Mouse (Mus musculus): ENCODE measurements around the gene Nrg4. TPM values are rescaled to one million over a fixed set of nuclear protein-coding genes. Genes with fewer than 3 reads are reported as not detected.

Nrg4 gene
- polyA plus RNA-seq, 1 experiment = 184 TPM

DNA sequence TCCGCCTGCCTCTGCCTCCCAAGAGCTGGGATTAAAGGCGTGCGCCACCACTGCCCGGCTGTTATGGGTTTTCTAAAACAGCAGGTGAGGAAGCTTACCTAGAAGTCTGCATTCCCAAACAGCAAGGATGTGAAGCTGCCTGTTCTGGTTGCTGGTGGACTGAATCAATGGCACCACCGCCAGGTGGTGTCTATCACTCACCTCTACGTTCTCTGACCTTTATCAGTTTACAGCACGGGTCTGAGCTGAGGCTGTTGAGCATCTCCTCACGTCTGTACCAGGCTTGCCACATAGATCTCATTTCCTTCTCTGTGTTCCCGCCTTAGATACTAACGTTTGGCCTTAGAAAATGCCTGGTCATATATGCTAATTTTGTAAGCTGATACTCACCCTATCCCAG is 97.6 kb downstream of the Nrg4 start:
- Histone ChIP-seq H3K4me1 (ENCODE audit: control insufficient read depth, insufficient read depth, insufficient read length, low read length) (peaks cover 2% of the 10 kb centered on the region; the same call in 1 of the 2 replicates), H3K27ac (replicated peaks; ENCODE audit: low read depth, low read length) (peak overlapping the region; percentile 10; the same call in 1 of the 2 replicates), H3K4me3 (ENCODE audit: insufficient read depth, low read depth, low read length) (no peak overlapping the region)

DNA sequence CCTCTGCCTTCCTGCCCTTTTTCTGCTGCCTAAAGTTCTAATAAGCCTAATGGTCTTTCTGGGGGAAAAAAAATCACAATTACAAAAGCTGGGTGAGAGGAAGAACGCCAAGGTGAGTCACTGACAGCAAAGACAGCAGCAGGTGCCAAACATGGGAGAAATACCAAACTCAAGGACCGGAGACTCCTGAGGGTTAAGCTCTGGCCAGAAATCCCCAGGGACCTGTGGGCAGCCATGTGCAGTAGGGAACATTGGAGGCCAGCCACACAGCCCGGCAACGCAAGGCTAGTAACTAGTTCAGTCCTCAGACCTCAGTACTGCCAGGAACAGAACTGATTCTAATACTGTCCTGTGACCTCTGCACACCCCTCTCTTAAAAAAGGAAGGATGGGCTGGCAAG is 98.5 kb downstream of the Nrg4 start:
- H3K4me3 ChIP-seq (ENCODE audit: insufficient read depth, low read depth, low read length) = no peak overlapping the region
- H3K4me1 ChIP-seq (ENCODE audit: control insufficient read depth, insufficient read depth, insufficient read length, low read length) = peaks cover 2% of the 10 kb centered on the region; the same call in 1 of the 2 replicates
- H3K27ac ChIP-seq (replicated peaks; ENCODE audit: low read depth, low read length) = peak overlapping the region; percentile 56

DNA sequence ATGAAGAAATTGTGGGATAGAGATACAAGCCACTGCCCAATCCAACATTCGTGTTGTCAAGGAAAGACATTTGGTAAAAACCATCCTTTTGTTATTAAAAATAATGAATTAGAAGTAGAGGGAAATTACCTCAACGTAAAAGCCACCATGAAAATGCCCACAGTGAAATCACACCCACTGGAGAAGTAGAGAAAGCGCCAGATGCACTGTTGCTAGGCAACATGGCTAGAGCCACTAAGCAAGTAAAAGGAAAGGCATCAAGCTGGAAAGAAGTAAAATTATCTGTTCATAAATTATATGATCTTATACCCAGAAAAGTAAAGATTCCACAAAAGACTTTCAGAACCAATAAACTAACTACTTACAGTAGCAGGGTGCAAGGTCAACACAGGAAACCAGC is 100.4 kb downstream of the Nrg4 start:
- Histone ChIP-seq H3K4me1 (ENCODE audit: control insufficient read depth, insufficient read depth, insufficient read length, low read length) (peaks cover 2% of the 10 kb centered on the region; the same call in 1 of the 2 replicates), H3K27ac (replicated peaks; ENCODE audit: low read depth, low read length) (peak overlapping the region; percentile 81; the same call in 1 of the 2 replicates), H3K4me3 (ENCODE audit: insufficient read depth, low read depth, low read length) (no peak overlapping the region)

DNA sequence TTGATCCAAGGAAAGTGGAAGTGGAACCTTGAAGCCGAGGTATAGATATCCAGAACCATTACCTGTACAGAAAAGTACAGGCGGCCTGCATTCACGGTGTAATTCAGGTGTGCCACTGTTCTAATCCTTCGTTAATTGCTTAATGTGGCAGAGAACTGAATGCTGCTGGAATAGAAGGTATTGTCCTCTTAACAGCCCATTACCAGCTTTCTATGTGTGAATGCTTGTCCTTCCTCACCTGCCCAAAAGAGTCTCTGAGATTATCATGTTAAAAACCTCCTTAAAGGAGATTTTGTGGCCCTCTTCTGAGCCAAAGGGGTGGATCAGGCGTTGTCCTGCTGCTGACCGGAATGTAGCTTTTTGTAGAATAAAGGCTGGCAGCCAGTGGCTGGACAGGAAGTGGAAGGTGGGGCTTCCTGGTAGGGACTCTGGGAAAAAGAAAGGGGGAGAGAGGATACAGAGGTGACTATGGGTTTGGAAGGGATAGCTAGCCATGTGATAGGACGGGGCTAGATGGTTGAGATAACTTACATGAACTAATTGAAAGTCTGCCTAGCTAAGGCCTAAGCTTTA is 101.4 kb downstream of the Nrg4 start:
- no peak overlapping the region for H3K4me3 ChIP-seq (ENCODE audit: insufficient read depth, low read depth, low read length)
- peaks cover 2% of the 10 kb centered on the region; the same call in 1 of the 2 replicates for H3K4me1 ChIP-seq (ENCODE audit: control insufficient read depth, insufficient read depth, insufficient read length, low read length)
- peak overlapping the region; percentile 81 for H3K27ac ChIP-seq (replicated peaks; ENCODE audit: low read depth, low read length)

DNA sequence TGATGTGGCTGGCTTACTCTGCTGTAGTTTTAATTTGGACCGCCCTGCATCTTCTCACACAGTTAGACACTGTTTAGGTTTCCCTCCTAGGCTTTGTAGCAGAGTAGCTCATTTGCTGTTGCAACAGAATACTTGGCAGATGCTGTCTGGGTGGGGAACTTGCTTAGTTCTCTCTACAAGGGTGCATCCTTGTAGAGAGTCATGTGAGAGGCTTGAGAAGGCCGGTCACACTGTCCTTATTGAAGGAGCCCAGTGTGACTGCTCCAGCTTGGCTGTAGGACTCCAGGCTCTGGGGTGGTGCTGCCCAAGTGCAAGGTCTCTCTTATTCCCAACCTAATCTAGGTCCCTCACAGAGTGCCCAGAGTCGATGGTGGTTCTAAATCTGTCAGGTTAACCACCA is 109.3 kb downstream of the Nrg4 start:
- H3K4me1 ChIP-seq (ENCODE audit: control insufficient read depth, insufficient read depth, insufficient read length, low read length) = no peaks in the 10 kb centered on the region
- H3K27ac ChIP-seq (replicated peaks; ENCODE audit: low read depth, low read length) = no peak overlapping the region
- H3K4me3 ChIP-seq (ENCODE audit: insufficient read depth, low read depth, low read length) = no peak overlapping the region

DNA sequence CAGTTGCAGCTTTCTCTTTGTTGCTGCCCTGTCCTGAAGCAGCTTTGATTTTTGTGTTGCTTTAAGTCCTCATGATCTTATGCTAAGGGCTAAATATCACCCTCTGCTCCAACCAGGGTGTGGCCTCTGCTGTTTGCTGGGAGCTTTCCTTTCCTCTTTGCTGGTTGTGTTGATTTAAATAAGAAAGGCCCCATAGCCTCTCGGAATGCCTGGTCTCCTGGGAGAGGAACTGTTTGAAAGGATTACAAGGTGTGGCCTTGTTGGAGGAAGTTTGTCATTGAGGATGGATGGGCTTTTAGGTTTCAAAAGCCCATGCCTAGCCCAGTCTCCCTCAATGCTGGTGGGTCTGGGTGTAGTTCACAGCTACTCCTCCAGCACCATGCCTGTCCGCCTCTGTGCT is 110.6 kb downstream of the Nrg4 start:
- Histone ChIP-seq H3K4me3 (ENCODE audit: insufficient read depth, low read depth, low read length) (no peak overlapping the region), H3K4me1 (ENCODE audit: control insufficient read depth, insufficient read depth, insufficient read length, low read length) (peaks cover 4% of the 10 kb centered on the region), H3K27ac (replicated peaks; ENCODE audit: low read depth, low read length) (0 out of 2 replicates have a peak overlapping the region, but pooled peaks have one; percentile 23)

DNA sequence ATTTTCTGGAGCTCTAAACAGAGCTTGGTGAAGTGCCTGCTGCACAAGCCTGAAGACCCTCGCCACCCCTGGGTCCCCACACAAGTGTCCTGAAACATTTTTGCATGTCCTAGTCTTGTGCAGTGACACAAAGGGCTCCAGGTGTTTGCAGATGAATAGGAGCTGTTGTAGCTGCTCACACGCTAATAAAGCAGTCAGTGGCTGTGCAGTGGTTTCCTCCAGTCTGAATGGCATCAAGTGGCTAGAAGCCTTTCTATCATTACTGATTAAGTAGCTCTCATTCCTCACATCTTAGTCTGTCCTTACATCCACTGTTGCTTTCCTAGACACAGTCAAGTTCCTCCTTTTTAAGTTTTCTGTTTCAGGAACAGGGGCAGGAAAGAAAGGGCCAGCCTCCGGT is 111.0 kb downstream of the Nrg4 start:
- Histone ChIP-seq H3K27ac (replicated peaks; ENCODE audit: low read depth, low read length) (0 out of 2 replicates have a peak overlapping the region, but pooled peaks have one; percentile 23), H3K4me1 (ENCODE audit: control insufficient read depth, insufficient read depth, insufficient read length, low read length) (peaks cover 4% of the 10 kb centered on the region)

DNA sequence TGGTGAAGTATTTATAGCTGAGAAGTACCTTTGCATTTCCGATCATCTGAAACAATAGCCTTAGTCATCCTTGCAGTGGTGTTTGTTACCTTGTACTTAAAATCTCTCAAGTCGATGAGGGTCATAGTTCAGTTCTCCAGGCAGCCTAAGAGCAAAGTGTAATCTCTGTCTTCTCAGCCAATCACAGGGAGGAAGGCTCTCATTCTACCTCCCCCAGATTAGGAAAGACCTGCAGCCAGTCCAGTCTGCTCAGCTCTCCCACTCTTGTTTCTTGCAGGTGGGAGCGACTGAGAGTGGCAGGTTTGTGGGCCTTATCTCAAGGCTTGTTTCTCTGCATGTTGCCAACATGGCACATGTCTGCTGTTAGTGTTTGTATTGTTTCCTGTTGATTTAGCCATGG is 111.6 kb downstream of the Nrg4 start:
- H3K4me1 ChIP-seq (ENCODE audit: control insufficient read depth, insufficient read depth, insufficient read length, low read length) = peaks cover 4% of the 10 kb centered on the region
- no peak overlapping the region for H3K4me3 ChIP-seq (ENCODE audit: insufficient read depth, low read depth, low read length)
- no peak overlapping the region for H3K27ac ChIP-seq (replicated peaks; ENCODE audit: low read depth, low read length)

More for the DNA sequence above, 111.0 kb downstream of the Nrg4 start:
- no peak overlapping the region for H3K4me3 ChIP-seq (ENCODE audit: insufficient read depth, low read depth, low read length)

DNA sequence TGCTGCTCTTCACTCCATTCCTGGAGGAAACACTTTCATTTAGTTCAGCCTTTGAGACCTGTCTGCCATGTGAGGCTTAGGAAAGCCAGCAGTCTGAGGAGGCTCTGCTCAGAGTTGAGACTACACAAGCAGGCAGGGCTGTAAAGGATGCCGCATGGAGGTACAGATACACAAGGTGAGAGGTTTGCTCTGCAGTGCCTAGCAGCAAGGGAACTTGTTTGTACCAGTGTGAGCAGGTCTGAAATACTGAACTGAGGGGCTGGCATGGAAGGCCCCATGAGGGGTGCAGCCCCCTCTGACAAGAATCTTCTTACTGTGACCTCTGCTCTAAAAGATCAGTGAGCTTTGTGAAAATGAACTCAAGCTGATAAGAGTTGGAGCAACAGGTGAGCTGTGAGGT is 113.2 kb downstream of the Nrg4 start:
- no peak overlapping the region for H3K27ac ChIP-seq (replicated peaks; ENCODE audit: low read depth, low read length)
- H3K4me1 ChIP-seq (ENCODE audit: control insufficient read depth, insufficient read depth, insufficient read length, low read length) = peaks cover 5% of the 10 kb centered on the region

DNA sequence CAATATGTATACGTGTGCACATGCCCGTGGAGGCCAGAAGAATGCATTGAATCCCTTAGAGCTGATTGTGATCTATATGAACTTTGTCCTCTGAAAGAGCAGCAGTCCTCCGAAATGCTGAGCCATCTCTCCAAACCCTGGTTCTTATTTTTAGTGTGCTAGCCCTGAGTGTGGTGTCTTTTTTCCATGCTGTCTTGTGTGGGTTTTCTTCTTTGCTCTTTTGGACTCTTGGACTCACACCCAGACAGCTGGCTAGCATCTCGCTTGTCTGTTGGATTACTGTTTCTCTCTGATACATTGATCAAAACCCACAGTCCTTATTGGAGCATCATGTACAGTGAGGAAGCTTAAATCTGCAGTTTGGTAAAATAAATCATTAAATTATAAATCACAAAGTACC is 115.0 kb downstream of the Nrg4 start:
- no peak overlapping the region; the same call in 1 of the 2 replicates for H3K27ac ChIP-seq (replicated peaks; ENCODE audit: low read depth, low read length)
- H3K4me3 ChIP-seq (ENCODE audit: insufficient read depth, low read depth, low read length) = no peak overlapping the region
- peaks cover 9% of the 10 kb centered on the region for H3K4me1 ChIP-seq (ENCODE audit: control insufficient read depth, insufficient read depth, insufficient read length, low read length)

More for the DNA sequence above, 113.2 kb downstream of the Nrg4 start:
- no peak overlapping the region for H3K4me3 ChIP-seq (ENCODE audit: insufficient read depth, low read depth, low read length)

DNA sequence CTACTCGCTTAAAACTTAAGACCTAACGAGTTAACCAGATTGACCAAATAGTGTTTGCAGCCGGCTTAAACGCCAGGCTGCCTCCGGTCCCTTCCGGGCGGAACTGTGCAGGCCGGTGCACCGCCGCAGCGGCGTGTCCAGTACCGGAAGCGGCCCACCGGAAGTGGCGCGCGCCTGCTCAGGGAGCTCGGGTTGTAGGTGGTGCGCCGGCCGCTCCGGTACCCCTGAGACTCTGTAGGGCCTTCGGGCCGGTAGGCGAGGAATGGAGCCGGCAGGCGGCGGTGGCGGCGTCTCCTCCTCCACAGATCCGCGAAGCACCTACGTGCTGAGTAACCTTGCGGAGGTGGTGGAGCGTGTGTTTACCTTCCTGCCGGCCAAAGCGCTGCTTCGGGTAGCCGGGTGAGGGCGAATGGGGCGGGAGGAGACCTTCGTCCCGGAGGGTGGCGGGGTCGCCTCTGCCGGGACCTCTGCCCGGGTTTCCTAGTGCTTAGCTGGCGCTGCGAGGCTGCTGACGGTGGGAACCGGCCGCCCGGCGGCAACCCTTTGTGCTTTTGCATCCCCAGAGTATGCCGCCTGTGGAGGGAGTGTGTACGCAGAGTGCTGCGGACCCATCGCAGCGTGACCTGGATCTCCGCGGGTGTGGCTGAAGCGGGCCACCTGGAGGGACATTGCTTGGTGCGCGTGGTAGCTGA is 117.7 kb downstream of the Nrg4 start, which contains the start of gene Fbxo22:
Fbxo22 (plus strand) TSS at position 136 of the 692 bp plus-strand sequence.
- Histone ChIP-seq H3K4me1 (ENCODE audit: control insufficient read depth, insufficient read depth, insufficient read length, low read length) (peaks cover 9% of the 10 kb centered on the region), H3K27ac (replicated peaks; ENCODE audit: low read depth, low read length) (peak within 1 kb of the TSS; percentile 84), H3K4me3 (ENCODE audit: insufficient read depth, low read depth, low read length) (peak within 1 kb of the TSS; percentile 78)

DNA sequence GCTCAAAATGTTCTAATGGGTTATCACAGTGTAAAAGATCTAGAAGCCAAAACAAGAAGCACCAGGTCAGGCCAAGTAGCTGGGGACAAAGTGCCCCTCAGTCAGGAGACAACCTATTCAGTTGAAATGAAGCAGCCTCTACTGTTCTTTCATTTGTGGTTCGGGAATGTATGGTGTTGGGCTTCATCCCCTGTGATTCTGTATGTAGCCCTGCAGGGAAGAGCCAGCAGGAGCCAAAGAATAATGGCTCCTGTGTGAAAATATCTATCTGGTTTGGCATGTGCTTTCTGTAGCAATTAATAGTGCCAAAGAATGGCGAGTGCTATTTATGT is 118.2 kb downstream of the Nrg4 start:
- Histone ChIP-seq H3K4me3 (ENCODE audit: insufficient read depth, low read depth, low read length) (peak overlapping the region; percentile 78), H3K4me1 (ENCODE audit: control insufficient read depth, insufficient read depth, insufficient read length, low read length) (peaks cover 9% of the 10 kb centered on the region), H3K27ac (replicated peaks; ENCODE audit: low read depth, low read length) (peak overlapping the region; percentile 73)

DNA sequence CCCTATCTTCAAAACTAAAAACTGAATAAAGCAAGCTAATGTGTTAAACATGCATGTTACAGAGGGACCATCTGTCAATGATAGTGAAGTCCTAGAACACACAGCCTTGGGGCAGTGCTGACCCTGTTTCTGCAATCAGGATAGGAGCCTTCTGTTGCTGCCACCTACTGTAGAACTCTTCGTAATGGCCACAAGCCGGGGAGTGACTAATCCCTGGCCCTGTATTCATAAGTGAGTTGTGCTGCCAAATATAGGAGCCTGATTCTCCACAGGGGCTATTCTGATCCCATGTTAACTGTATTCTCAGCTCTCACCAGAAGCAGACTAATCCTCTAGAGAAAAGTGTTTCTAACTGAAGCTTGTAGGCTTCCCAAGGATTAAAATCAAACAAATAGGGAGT is 127.3 kb downstream of the Nrg4 start:
- H3K27ac ChIP-seq (replicated peaks; ENCODE audit: low read depth, low read length) = no peak overlapping the region
- no peak overlapping the region for H3K4me3 ChIP-seq (ENCODE audit: insufficient read depth, low read depth, low read length)

DNA sequence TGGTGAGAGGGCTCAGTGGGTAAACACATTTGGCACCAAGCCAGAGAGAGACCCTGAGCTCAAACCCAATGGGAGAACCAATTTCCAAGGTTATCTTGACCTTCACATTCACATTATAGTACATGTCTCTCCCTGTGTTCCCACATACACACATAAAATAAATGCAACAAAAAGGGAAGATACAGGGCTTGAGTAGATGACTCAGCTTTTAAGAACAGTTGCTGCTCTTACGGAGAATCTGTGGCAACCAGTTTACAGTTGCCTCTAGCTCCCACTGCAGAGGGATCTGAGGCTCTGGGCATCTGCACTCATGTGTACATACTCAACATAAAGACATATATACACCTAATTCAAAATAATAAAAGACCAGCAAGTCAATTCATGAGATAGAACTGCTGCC is 128.4 kb downstream of the Nrg4 start:
- no peak overlapping the region for H3K27ac ChIP-seq (replicated peaks; ENCODE audit: low read depth, low read length)
- no peak overlapping the region for H3K4me3 ChIP-seq (ENCODE audit: insufficient read depth, low read depth, low read length)
- H3K4me1 ChIP-seq (ENCODE audit: control insufficient read depth, insufficient read depth, insufficient read length, low read length) = no peaks in the 10 kb centered on the region

More for the DNA sequence above, 127.3 kb downstream of the Nrg4 start:
- no peaks in the 10 kb centered on the region for H3K4me1 ChIP-seq (ENCODE audit: control insufficient read depth, insufficient read depth, insufficient read length, low read length)

DNA sequence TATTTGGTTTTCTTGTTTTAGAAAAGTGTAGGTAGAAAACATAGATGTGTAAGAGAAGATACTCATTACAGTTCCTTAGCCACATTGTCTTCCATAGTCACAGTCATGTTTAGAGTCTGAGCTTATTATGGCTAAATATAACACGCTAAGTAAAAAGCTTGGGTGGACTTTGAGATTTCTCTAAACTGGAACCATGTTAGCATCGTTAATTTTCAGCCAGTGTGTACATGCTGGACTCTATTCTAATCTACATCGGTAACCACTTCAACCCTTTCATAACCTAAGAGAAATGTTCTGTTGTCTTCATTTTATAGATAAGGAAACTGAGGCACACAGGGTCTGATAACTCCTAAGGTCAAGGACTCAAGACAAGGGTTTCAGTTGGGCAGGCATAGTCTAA is 130.8 kb downstream of the Nrg4 start:
- Histone ChIP-seq H3K4me3 (ENCODE audit: insufficient read depth, low read depth, low read length) (no peak overlapping the region), H3K4me1 (ENCODE audit: control insufficient read depth, insufficient read depth, insufficient read length, low read length) (no peaks in the 10 kb centered on the region), H3K27ac (replicated peaks; ENCODE audit: low read depth, low read length) (no peak overlapping the region)

DNA sequence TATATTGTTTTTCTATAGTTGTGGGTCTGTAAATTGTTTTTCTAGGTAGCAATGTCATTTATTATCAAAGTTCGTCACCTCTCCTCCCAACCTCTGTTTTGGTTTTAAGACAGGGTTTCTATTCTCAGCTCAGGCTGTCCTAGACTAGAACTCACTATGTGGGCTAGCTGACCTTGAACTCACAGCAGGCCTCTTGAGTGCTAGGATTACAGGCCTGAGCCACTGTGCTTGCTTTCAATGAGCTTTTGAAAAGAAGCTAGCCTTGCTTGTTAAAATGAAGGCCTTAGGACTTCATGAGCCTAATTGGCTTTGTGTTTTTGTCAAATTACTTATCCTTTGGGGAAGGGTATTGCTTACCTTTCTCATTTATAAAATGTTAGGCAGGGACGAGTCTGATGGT is 152.4 kb downstream of the Nrg4 start:
- Histone ChIP-seq H3K4me3 (ENCODE audit: insufficient read depth, low read depth, low read length) (no peak overlapping the region), H3K4me1 (ENCODE audit: control insufficient read depth, insufficient read depth, insufficient read length, low read length) (no peaks in the 10 kb centered on the region; the same call in 1 of the 2 replicates), H3K27ac (replicated peaks; ENCODE audit: low read depth, low read length) (no peak overlapping the region)

Measured in brown adipose tissue, adult 24 weeks (tissue).